Mouse (Mus musculus) kidney, embryonic 14.5 days (tissue): ENCODE measurements around the gene Ttll10. TPM values are rescaled to one million over a fixed set of nuclear protein-coding genes. Genes with fewer than 3 reads are reported as not detected.

Source experiments
- ATAC-seq: fragments of 200-750 bp; cut with Nextera tagmentation; 2 replicates; pipeline ENCODE4 v1.8.0; 2017; ENCODE audit warnings: moderate number of reproducible peaks, mild to moderate bottlenecking, moderate TSS enrichment, moderate library complexity; ENCODE audit not compliant: low FRiP score, low TSS enrichment
- H3K27ac ChIP-seq: fragments of 300-500 bp; sonication (generic); 2 replicates; pipeline ENCODE4 v1.5.1; 2014; ENCODE audit warnings: low read depth, mild to moderate bottlenecking, low read length, moderate library complexity, mixed read lengths
- H3K27me3 ChIP-seq: fragments of 300-500 bp; sonication (generic); 2 replicates; pipeline ENCODE4 v1.6.1; 2014; ENCODE audit warnings: mild to moderate bottlenecking, low read length; ENCODE audit not compliant: control insufficient read depth, insufficient read depth
- H3K36me3 ChIP-seq: fragments of 300-500 bp; sonication (generic); 2 replicates; pipeline ENCODE4 v1.6.1; 2014; ENCODE audit warnings: low read length, mixed read lengths; ENCODE audit not compliant: control insufficient read depth, insufficient read depth
- H3K4me1 ChIP-seq: fragments of 300-500 bp; sonication (generic); 2 replicates; pipeline ENCODE4 v1.6.1; 2014; ENCODE audit warnings: low read length, mixed read lengths; ENCODE audit not compliant: control insufficient read depth, insufficient read depth
- H3K4me2 ChIP-seq: fragments of 300-500 bp; sonication (generic); replicated peaks from 2 replicates; pipeline ENCODE4 v1.6.1; 2014; ENCODE audit warnings: low read depth, mild to moderate bottlenecking, low read length
- H3K4me3 ChIP-seq: fragments of 300-500 bp; sonication (generic); 2 replicates; pipeline ENCODE4 v1.5.1; 2014; ENCODE audit warnings: mild to moderate bottlenecking, low read length
- H3K9ac ChIP-seq: fragments of 300-500 bp; sonication (generic); 2 replicates; pipeline ENCODE4 v1.6.1; 2014; ENCODE audit warnings: low read depth, mild to moderate bottlenecking, low read length, moderate library complexity
- H3K9me3 ChIP-seq: fragments of 300-500 bp; sonication (generic); 2 replicates; pipeline ENCODE4 v1.6.1; 2016; ENCODE audit warnings: low read length; ENCODE audit not compliant: control insufficient read depth
- WGBS: fragments of 180-500 bp; shearing (Covaris S2); extraction: QIAGEN DNeasy Blood & Tissue Kit; methylation state at CpG from one replicate; pipeline ENCODE4 v1.1.7; 2014; 5-methylcytosine and 5-hydroxymethylcytosine counted together
- polyA plus RNA-seq: library from polyadenylated mRNA; unstranded; fragments of >200 nt; fragmentation: Nextera tagmentation; extraction: Ambion mirVana; gene quantifications from 2 replicates; pipeline ENCODE4 v1.2.1, GENCODE M21; 2014

Ttll10 gene
- polyA plus RNA-seq, 1 experiment from 2014 or later = 6.0 TPM

- Histone ChIP-seq H3K27ac (no peak overlapping the region), H3K36me3 (no peaks in the 10 kb centered on the region), H3K9me3 (no peaks in the 10 kb centered on the region), H3K4me3 (no peak overlapping the region), H3K27me3 (no peaks in the 10 kb centered on the region), H3K9ac (no peak overlapping the region), H3K4me2 (no peak overlapping the region), H3K4me1 (no peaks in the 10 kb centered on the region)
- ATAC-seq = no peak
- 59% methylated on average over 1 of the region's 1 CpGs for WGBS
Observed at GRCm38 (mm10) chr4:156091236-156091635, 32.0 kb upstream of the Ttll10 start.

DNA sequence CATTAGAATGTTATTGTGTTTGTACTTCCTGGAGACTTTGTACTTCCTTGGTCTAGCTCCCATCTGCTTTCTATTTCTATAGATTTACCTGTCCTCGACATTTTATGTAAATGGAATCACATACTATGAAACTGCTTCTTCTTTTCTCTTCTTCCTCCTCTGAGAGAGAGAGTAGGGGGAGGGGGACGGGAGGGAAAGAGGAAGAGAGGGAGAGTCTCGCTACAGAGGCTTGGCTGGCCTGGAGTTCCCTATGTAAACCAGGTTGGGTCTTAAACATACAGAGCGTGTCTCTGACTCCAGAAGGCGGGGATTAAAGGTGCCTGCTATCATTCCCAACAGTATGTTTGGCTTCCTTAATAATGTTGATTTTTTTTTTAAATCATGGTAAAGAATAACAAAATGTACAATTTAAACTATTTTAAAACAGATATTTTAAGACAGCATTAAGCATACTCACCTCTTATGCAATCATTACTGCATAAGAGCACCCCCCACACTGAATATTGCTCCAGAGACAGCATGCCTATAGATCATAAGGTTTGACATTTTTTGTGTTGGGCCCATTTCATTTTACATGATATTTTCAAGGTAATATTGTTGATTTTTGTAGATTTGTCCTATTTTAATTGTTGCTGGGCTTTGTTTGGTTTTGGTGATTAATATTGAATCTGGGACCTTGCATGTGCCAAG lies 28.3 kb upstream of the Ttll10 start:
- H3K36me3 ChIP-seq = no peaks in the 10 kb centered on the region
- no peaks in the 10 kb centered on the region for H3K27me3 ChIP-seq
- WGBS = 41% methylated on average over 5 of the region's 5 CpGs
- H3K9ac ChIP-seq = no peak overlapping the region
- H3K9me3 ChIP-seq = no peaks in the 10 kb centered on the region
- no peak overlapping the region for H3K4me2 ChIP-seq
- H3K4me3 ChIP-seq = no peak overlapping the region
- ATAC-seq = no peak
- 0 out of 2 replicates have a peak, but pooled peaks cover 7% of the 10 kb centered on the region for H3K4me1 ChIP-seq
- H3K27ac ChIP-seq = no peak overlapping the region

- Histone ChIP-seq H3K4me2 (no peak overlapping the region), H3K4me3 (no peak overlapping the region), H3K9ac (no peak overlapping the region), H3K4me1 (0 out of 2 replicates have a peak, but pooled peaks cover 18% of the 10 kb centered on the region), H3K27ac (peak overlapping the region; percentile 83), H3K27me3 (no peaks in the 10 kb centered on the region), H3K36me3 (no peaks in the 10 kb centered on the region), H3K9me3 (no peaks in the 10 kb centered on the region)
- ATAC-seq = no peak
- 87% methylated on average over 8 of the region's 8 CpGs for WGBS
Observed at GRCm38 (mm10) chr4:156085256-156085655, 26.0 kb upstream of the Ttll10 start.

- H3K4me3 ChIP-seq = peak overlapping the region; percentile 1; the same call in 1 of the 2 replicates
- 0 out of 2 replicates have a peak, but pooled peaks cover 18% of the 10 kb centered on the region for H3K4me1 ChIP-seq
- WGBS = 56% methylated on average over 9 of the region's 9 CpGs
- peak overlapping the region; percentile 32; the same call in 1 of the 2 replicates for H3K9ac ChIP-seq
- H3K36me3 ChIP-seq = no peaks in the 10 kb centered on the region
- H3K27me3 ChIP-seq = no peaks in the 10 kb centered on the region
- H3K27ac ChIP-seq = peak overlapping the region; percentile 83
- peak; percentile 51; the same call in 1 of the 2 replicates for ATAC-seq
- H3K4me2 ChIP-seq = peak overlapping the region; percentile 35
- H3K9me3 ChIP-seq = no peaks in the 10 kb centered on the region
Observed at GRCm38 (mm10) chr4:156084096-156084879, 25.1 kb upstream of the Ttll10 start.

DNA sequence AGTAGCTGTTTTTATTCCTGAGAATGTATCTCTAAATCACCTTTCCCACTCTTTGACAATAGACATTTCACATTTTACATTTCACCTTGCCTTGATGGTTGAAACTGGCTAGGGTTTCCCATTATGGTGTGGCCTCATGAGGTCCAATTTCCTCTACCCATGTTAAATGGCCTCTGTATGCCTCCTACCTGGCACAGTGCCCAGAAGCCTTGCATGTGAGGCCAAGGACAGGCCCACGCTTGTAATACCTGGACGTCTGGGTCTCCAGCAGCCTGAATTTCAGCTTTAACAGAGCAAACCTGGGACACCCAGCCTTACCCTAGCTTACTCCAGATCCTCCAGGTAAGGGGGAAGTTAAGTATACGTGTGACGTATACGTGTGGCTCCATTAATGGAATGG lies 24.1 kb upstream of the Ttll10 start:
- Histone ChIP-seq H3K4me2 (peak overlapping the region; percentile 35), H3K27me3 (0 out of 2 replicates have a peak, but pooled peaks cover under 1% of the 10 kb centered on the region), H3K36me3 (no peaks in the 10 kb centered on the region), H3K4me1 (0 out of 2 replicates have a peak, but pooled peaks cover 18% of the 10 kb centered on the region), H3K9ac (peak overlapping the region; percentile 32; the same call in 1 of the 2 replicates), H3K9me3 (no peaks in the 10 kb centered on the region), H3K4me3 (peak overlapping the region; percentile 22; the same call in 1 of the 2 replicates), H3K27ac (peak overlapping the region; percentile 83)
- peak; percentile 56 for ATAC-seq
- WGBS = 55% methylated on average over 5 of the region's 5 CpGs

DNA sequence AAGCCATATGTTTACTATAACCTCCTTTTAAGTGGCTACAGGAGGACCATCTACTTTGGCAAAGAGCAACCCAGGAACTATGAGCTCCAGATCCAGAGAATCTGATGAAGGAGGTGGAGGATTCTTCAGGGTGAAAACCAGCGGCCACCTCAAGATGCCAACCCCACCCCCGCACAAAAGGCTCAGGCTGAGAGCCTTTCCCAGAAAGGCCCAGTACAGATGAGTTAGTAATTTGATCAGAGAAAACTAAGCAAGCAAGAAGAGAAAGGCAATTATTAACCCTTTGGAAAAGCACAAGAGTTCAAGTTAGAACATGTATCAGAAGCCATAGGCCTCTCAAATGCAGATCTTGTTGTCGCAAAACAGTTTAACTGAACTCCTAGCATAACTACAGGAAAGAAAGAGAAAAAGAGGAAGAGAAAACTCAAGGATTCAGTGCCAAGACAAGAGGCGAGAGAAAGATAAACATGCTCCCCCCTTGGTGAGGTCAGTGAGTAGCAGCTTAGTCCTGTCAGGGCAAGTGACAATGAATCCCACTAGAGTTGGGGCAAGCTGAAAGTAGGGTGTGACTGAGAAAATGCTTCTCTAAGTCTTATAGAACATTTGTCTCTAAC lies 23.5 kb upstream of the Ttll10 start:
- Histone ChIP-seq H3K4me2 (peak overlapping the region; percentile 35), H3K4me1 (0 out of 2 replicates have a peak, but pooled peaks cover 18% of the 10 kb centered on the region), H3K27me3 (0 out of 2 replicates have a peak, but pooled peaks cover 6% of the 10 kb centered on the region), H3K4me3 (peak overlapping the region; percentile 22), H3K36me3 (no peaks in the 10 kb centered on the region), H3K9me3 (no peaks in the 10 kb centered on the region), H3K27ac (peak overlapping the region; percentile 83), H3K9ac (no peak overlapping the region)
- WGBS = 28% methylated on average over 4 of the region's 4 CpGs
- no peak; the same call in 1 of the 2 replicates for ATAC-seq

DNA sequence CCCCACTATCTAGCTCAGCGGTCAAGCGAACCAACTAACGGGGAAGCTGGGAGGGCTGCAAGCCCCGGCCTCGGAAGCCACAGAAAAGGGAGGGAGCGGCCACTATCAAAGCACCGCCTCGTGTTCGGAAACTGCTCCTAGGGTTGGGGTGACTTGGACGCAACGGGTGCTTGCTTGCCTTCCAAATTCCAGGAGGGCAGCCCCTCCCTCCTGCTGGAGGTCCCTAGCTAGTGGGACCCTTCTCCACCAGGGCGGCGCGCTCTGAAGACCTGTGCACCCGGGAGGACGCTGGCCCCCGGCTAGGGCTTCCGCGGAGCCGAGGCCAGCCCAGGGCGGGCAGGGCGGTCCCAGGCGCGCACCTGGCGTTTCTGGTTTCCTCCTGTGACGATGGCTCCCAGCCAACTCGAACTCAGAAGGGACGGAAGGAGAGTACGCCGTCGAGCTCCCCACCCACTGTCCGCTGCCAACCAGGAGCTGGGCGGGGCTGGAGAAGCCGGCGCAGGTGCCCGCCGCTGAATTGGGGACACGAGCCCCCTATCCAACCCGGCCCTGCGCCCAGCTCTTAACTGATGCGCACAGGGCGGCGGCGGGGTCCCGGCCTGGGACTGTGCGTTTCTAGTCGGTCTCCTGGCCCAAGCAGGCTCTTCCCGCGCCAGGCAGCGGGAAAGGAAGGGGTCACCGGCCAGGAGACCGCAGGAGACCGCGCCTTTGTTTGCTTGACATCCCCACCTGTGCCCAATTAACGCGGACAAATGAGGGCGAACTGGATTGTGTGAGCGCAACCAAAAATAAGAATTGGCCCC lies 18.5 kb upstream of the Ttll10 start:
- WGBS = under 1% methylated on average over 58 of the region's 58 CpGs
- H3K4me1 ChIP-seq = peaks cover 21% of the 10 kb centered on the region; the same call in 1 of the 2 replicates
- 0 out of 2 replicates have a peak, but pooled peaks cover 6% of the 10 kb centered on the region for H3K27me3 ChIP-seq
- H3K4me2 ChIP-seq = peak overlapping the region; percentile 86
- H3K27ac ChIP-seq = peak overlapping the region; percentile 75
- peak overlapping the region; percentile 41 for H3K4me3 ChIP-seq
- no peaks in the 10 kb centered on the region for H3K9me3 ChIP-seq
- peak overlapping the region; percentile 56 for H3K9ac ChIP-seq
- H3K36me3 ChIP-seq = no peaks in the 10 kb centered on the region
- ATAC-seq = peak; percentile 85

GRCm38 (mm10) chr4:156076911-156077382 lies 17.7 kb upstream of the Ttll10 start:
- Histone ChIP-seq H3K4me3 (peak overlapping the region; percentile 41; the same call in 1 of the 2 replicates), H3K4me1 (peaks cover 16% of the 10 kb centered on the region; the same call in 1 of the 2 replicates), H3K9ac (peak overlapping the region; percentile 56; the same call in 1 of the 2 replicates), H3K4me2 (peak overlapping the region; percentile 86), H3K27me3 (0 out of 2 replicates have a peak, but pooled peaks cover 6% of the 10 kb centered on the region), H3K36me3 (no peaks in the 10 kb centered on the region), H3K27ac (peak overlapping the region; percentile 75; the same call in 1 of the 2 replicates), H3K9me3 (no peaks in the 10 kb centered on the region)
- WGBS = 7% methylated on average over 8 of the region's 8 CpGs
- ATAC-seq = peak; percentile 48
